Mouse (Mus musculus) embryonic facial prominence, embryonic 14.5 days (tissue): ENCODE measurements around the gene Gad2. TPM values are rescaled to one million over a fixed set of nuclear protein-coding genes. Genes with fewer than 3 reads are reported as not detected.
"Not testable (repeated sequence)": the region's sequence is repeated elsewhere in the genome, so short reads cannot be mapped to it uniquely, and the experiment has no call there.

ENCODE experiments used
- ATAC-seq: fragments of 200-750 bp; cut with Nextera tagmentation; 2 replicates; pipeline ENCODE4 v1.8.0; 2017; ENCODE audit warnings: low read depth, moderate number of reproducible peaks, moderate TSS enrichment
- DNase-seq: peaks from one replicate; pipeline ENCODE4 v3.0.0-alpha.2; 2015; ENCODE audit warnings: low spot score
- H3K27ac ChIP-seq: fragments of 300-500 bp; sonication (generic); replicated peaks from 2 replicates; pipeline ENCODE4 v1.5.1; 2014; ENCODE audit warnings: low read depth, mild to moderate bottlenecking, low read length, moderate library complexity
- H3K27me3 ChIP-seq: fragments of 300-500 bp; sonication (generic); replicated peaks from 2 replicates; pipeline ENCODE4 v1.6.1; 2014; ENCODE audit warnings: low read length; ENCODE audit not compliant: control insufficient read depth, insufficient read depth
- H3K36me3 ChIP-seq: fragments of 300-500 bp; sonication (generic); 2 replicates; pipeline ENCODE4 v1.6.1; 2014; ENCODE audit warnings: low read length, mixed read lengths; ENCODE audit not compliant: control insufficient read depth, insufficient read depth
- H3K4me1 ChIP-seq: fragments of 300-500 bp; sonication (generic); 2 replicates; pipeline ENCODE4 v1.6.1; 2014; ENCODE audit warnings: antibody characterized with exemption, low read length; ENCODE audit not compliant: control insufficient read depth, insufficient read depth
- H3K4me2 ChIP-seq: fragments of 300-500 bp; sonication (generic); 2 replicates; pipeline ENCODE4 v1.6.1; 2014; ENCODE audit warnings: low read depth, mild to moderate bottlenecking, low read length, moderate library complexity, mixed read lengths
- H3K4me3 ChIP-seq: fragments of 300-500 bp; sonication (generic); 2 replicates; pipeline ENCODE4 v1.5.1; 2014; ENCODE audit warnings: low read depth, mild to moderate bottlenecking, low read length
- H3K9ac ChIP-seq: fragments of 300-500 bp; sonication (generic); 2 replicates; pipeline ENCODE4 v1.6.1; 2014; ENCODE audit warnings: low read depth, mild to moderate bottlenecking, low read length, moderate library complexity, mixed read lengths
- H3K9me3 ChIP-seq: fragments of 300-500 bp; sonication (generic); 2 replicates; pipeline ENCODE4 v1.6.1; 2016; ENCODE audit warnings: low read length; ENCODE audit not compliant: control insufficient read depth
- WGBS: fragments of 180-500 bp; shearing (Covaris S2); extraction: QIAGEN DNeasy Blood & Tissue Kit; methylation state at CpG from one replicate; pipeline ENCODE4 v1.1.7; 2014; 5-methylcytosine and 5-hydroxymethylcytosine counted together
- polyA plus RNA-seq: library from polyadenylated mRNA; unstranded; fragments of >200 nt; fragmentation: Nextera tagmentation; extraction: Ambion mirVana; gene quantifications from 2 replicates; pipeline ENCODE4 v1.2.1, GENCODE M21; 2014

Gad2 gene
- polyA plus RNA-seq, result 0.22 and 0.68 TPM in 2 replicates

DNA sequence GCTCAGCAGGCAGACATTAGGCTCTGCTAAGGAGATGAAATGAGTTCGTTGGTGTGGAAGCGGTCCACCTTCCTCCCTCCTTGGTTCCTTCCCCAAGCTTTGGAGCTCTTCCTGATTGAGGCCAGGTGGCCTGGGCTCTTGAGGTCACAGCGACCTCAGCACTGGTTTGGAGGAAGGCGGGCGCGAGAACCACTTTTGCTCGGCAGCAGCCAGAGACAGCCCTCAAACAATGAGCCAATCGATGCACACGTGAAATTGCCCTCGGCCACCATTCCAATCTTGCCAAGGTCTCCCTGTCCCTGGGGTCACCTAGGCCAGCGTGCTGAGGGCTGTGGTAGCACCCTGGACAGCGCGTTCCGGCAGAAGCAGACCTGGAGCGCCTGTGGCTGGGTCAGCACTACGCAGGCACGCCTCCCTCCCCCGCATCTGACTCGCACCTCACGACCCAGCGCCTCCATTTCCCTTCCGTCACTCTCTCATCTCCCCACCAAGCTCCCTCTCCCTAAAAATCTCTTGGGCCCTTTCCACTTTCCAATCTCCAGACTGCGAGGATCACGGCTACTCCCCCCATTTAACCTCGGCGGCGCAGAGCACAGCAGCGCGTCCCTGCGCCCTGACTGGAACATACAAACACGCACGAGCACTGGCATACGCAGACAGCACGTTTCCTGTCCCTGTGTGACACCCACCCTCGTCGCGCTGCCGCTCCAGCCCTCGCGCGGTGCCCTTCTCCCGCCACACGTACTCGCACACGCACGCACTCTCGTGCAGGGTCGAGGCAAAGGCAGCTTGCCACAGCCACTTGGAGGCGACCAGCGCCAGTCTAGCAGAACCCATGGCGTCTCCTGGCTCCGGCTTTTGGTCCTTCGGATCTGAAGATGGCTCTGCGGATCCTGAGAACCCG, at the start of gene Gad2:
Gene Gad2 (plus strand): TSS at position 378 of the 904 bp plus-strand sequence.
- ATAC-seq (peak; percentile 60), DNase-seq (peak; percentile 50)
- Histone ChIP-seq H3K4me3 (peak within 1 kb of the TSS; percentile 40), H3K27ac (no peak within 1 kb of the TSS), H3K4me1 (0 out of 2 replicates have a peak, but pooled peaks cover 9% of the 10 kb centered on the region), H3K27me3 (peaks cover 94% of the 10 kb centered on the region), H3K4me2 (peak within 1 kb of the TSS; percentile 64), H3K9me3 (no peaks in the 10 kb centered on the region), H3K36me3 (no peaks in the 10 kb centered on the region), H3K9ac (peak within 1 kb of the TSS; percentile 19)
- WGBS, result under 1% methylated on average over 42 of the region's 55 CpGs

DNA sequence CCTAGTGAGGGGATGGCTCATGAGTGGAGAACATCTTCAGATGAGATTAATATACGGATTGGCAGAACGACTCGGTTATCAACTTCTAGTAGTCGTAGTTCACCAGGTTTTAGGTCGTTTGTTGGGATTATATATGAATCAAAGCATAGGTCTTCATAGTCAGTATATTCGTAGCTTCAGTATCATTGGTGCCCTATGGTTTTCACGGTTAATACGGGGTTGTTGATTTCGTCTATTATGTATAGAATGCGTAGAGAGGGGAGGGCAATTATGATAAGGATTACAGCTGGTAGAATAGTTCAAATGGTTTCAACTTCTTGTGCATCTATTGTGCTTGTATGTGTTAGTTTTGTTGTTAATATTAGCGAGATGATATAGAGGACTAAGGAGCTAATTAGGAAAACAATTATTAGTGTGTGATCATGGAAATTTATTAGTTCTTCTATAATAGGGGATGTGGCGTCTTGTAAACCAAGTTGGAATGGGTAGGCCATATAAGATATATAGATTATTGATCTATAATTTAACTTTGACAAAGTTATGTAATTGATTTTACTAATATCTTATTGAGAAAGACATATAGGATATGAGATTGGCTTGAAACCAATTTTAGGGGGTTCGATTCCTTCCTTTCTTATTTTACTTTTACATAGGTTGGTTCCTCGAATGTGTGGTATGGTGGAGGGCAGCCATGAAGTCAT, 34.4 kb upstream of the Gad2 start:
- not testable (repeated sequence) for H3K9ac ChIP-seq, H3K27ac ChIP-seq, H3K36me3 ChIP-seq, H3K9me3 ChIP-seq, H3K4me3 ChIP-seq, H3K4me1 ChIP-seq, H3K27me3 ChIP-seq, DNase-seq, H3K4me2 ChIP-seq
- ATAC-seq, result peak; percentile 82
- 85% methylated on average over 14 of the region's 14 CpGs for WGBS

DNA sequence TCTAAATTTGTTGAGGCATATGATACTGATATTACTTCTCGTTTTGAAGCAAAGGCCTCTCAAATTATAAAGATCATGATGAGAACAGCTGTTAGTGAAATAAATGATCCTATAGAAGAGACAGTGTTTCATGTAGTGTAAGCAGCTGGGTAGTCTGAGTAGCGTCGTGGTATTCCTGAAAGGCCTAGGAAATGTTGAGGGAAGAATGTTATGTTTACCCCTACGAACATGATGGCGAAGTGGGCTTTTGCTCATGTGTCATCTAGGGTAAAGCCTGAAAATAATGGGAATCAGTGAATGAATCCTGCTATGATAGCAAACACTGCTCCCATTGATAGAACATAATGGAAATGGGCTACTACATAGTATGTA, 33.8 kb upstream of the Gad2 start:
- H3K4me3 ChIP-seq, H3K4me2 ChIP-seq, DNase-seq, H3K9me3 ChIP-seq, H3K27ac ChIP-seq, H3K27me3 ChIP-seq, H3K4me1 ChIP-seq, H3K36me3 ChIP-seq, H3K9ac ChIP-seq: not testable (repeated sequence)
- WGBS, result 83% methylated on average over 5 of the region's 5 CpGs
- ATAC-seq, result peak; percentile 44

DNA sequence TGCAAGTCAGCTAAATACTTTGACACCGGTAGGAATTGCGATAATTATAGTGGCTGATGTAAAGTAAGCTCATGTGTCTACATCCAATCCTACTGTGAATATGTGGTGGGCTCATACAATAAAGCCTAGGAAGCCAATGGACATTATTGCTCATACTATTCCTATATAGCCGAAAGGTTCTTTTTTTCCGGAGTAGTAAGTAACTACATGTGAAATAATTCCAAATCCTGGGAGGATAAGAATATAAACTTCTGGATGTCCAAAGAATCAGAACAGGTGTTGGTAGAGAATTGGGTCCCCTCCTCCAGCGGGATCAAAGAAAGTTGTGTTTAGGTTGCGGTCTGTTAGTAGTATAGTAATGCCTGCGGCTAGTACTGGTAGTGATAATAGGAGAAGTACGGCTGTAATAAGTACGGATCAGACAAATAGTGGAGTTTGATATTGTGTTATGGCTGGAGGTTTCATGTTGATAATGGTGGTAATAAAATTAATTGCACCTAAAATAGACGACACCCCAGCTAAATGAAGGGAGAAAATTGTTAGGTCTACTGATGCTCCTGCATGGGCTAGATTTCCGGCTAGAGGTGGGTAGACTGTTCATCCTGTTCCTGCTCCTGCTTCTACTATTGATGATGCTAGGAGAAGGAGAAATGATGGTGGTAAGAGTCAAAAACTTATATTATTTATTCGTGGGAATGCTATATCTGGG, 33.2 kb upstream of the Gad2 start:
- H3K9me3 ChIP-seq, H3K9ac ChIP-seq, H3K36me3 ChIP-seq, H3K4me2 ChIP-seq, H3K4me3 ChIP-seq, DNase-seq, H3K27me3 ChIP-seq, H3K4me1 ChIP-seq, H3K27ac ChIP-seq: not testable (repeated sequence)
- WGBS, result 74% methylated on average over 12 of the region's 12 CpGs
- peak; percentile 94 for ATAC-seq

DNA sequence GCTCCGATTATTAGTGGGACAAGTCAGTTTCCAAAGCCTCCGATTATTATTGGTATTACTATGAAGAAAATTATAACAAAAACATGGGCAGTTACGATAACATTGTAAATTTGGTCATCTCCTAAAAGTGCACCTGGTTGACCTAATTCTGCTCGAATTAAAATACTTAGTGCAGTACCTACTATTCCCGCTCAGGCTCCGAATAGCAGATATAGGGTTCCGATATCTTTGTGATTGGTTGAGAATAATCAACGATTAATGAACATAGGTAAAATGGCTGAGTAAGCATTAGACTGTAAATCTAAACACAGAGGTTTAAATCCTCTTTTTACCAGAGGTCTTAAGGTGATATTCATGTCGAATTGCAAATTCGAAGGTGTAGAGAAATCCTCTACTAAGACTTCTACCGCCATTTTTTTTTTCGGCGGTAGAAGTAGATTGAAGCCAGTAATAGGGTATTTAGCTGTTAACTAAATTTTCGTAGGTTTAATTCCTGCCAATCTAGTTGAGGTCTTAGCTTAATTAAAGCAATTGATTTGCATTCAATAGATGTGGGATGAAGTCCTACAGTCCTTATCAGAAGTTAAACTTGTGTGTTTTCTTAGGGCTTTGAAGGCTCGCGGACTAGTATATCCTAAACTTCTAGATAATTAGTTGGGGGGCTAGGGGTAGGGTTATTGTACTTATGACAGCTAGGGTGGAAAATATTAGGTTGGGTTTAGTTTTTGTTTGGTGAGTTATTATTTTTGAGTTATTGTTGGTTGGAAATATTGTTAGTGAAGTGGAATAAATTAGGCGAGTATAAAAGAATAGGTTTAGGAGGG, 32.4 kb upstream of the Gad2 start:
- not testable (repeated sequence) for H3K9me3 ChIP-seq, H3K27ac ChIP-seq, H3K27me3 ChIP-seq, H3K36me3 ChIP-seq, H3K4me3 ChIP-seq, H3K4me1 ChIP-seq, DNase-seq, H3K4me2 ChIP-seq, H3K9ac ChIP-seq
- peak; percentile 89 for ATAC-seq
- WGBS, result 89% methylated on average over 16 of the region's 17 CpGs

DNA sequence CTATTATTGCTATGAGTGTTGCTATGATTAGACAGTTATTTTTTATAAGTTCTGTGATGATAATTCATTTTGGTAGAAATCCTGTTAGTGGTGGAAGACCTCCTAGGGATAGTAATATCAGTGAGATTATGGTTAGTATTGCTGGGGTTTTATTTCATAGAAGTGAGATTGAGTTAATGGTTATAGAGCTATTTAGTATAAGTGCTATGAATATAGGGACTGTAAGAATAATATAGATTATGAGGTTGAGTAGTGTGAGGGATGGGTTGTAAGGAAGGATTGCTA, 31.9 kb upstream of the Gad2 start:
- no peaks in the 10 kb centered on the region for H3K4me1 ChIP-seq
- H3K36me3 ChIP-seq, result no peaks in the 10 kb centered on the region
- H3K9ac ChIP-seq, result no peak overlapping the region
- no peaks in the 10 kb centered on the region for H3K27me3 ChIP-seq
- DNase-seq (no peak), ATAC-seq (no peak)
- no peak overlapping the region for H3K27ac ChIP-seq
- no peak overlapping the region for H3K4me3 ChIP-seq
- H3K9me3 ChIP-seq, result no peaks in the 10 kb centered on the region
- H3K4me2 ChIP-seq, result no peak overlapping the region

DNA sequence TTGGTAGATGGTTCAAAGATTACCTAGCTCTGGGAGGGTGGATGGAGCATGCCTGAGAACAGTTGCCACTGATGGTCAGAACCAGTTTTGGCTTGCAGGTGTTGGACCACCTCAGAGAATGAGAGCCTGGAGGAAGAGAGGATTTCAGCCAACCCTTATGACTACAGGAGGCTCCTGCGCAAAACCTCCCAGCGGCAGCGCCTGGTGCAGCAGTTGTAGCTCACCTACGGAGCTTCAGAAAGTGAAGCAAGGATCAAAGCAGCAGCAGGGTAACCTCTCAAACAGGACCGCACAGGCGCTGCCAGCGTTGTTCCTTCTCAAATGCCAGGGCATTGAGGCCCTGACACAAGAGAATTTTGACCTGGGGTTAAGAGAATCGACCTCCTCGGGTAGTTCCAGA, 4.1 kb upstream of the Gad2 start:
- DNase-seq, result no peak
- H3K9me3 ChIP-seq, result no peaks in the 10 kb centered on the region
- no peaks in the 10 kb centered on the region for H3K36me3 ChIP-seq
- peaks cover 53% of the 10 kb centered on the region for H3K27me3 ChIP-seq
- 0 out of 2 replicates have a peak, but pooled peaks cover 9% of the 10 kb centered on the region for H3K4me1 ChIP-seq
- no peak for ATAC-seq
- H3K9ac ChIP-seq, result no peak overlapping the region
- no peak overlapping the region for H3K27ac ChIP-seq
- H3K4me2 ChIP-seq, result no peak overlapping the region
- WGBS, result 3% methylated on average over 9 of the region's 9 CpGs
- H3K4me3 ChIP-seq, result no peak overlapping the region

DNA sequence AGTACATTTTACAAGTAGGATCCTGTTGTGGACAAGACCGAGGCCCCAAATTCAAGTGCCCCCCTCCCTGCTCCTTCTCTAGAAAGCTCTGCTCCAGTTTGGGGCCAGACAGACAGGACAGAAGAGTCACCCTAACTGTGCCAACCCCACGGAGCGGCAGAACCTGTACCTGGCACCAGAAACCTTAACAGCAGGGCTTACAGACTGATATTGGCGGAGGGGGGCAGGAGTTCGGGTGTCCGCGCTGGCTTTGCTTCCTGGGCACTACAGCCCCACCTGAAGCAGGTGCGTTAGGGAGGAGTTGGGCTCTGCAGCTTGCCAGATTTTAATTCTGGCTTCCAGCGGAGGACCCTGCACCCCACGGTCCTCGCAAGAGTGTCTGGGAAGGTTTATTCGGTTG, 2.6 kb upstream of the Gad2 start:
- no peak overlapping the region for H3K4me3 ChIP-seq
- under 1% methylated on average over 12 of the region's 12 CpGs for WGBS
- no peaks in the 10 kb centered on the region for H3K9me3 ChIP-seq
- no peak overlapping the region for H3K27ac ChIP-seq
- H3K4me2 ChIP-seq, result no peak overlapping the region
- no peak overlapping the region for H3K9ac ChIP-seq
- 0 out of 2 replicates have a peak, but pooled peaks cover 9% of the 10 kb centered on the region for H3K4me1 ChIP-seq
- H3K36me3 ChIP-seq, result no peaks in the 10 kb centered on the region
- ATAC-seq, result no peak
- no peak for DNase-seq
- peaks cover 68% of the 10 kb centered on the region for H3K27me3 ChIP-seq
